Mouse (Mus musculus) heart, postnatal 0 days (tissue): ENCODE measurements at regions not wholly inside any gene's neighbourhood (a gene's known extent, or its start where the extent isn't known, plus 50 kb on each side); places are given as distances from the start of the nearest gene placed in this dataset.

Experiments used
- ATAC-seq: fragments of 200-750 bp; cut with Nextera tagmentation; 2 replicates; pipeline ENCODE4 v1.8.0; 2017; ENCODE audit warnings: low read depth, moderate number of reproducible peaks, moderate library complexity; ENCODE audit not compliant: insufficient read depth
- DNase-seq: peaks from one replicate; pipeline ENCODE4 v3.0.0-alpha.2; 2016; ENCODE audit warnings: low spot score
- H3K27ac ChIP-seq: fragments of 300-500 bp; sonication (generic); 2 replicates; pipeline ENCODE4 v1.5.1; 2014; ENCODE audit warnings: low read depth, mild to moderate bottlenecking
- H3K27me3 ChIP-seq: fragments of 300-500 bp; sonication (generic); 2 replicates; pipeline ENCODE4 v1.6.1; 2014; ENCODE audit warnings: low read length, mixed read lengths; ENCODE audit not compliant: control insufficient read depth, insufficient read depth
- H3K36me3 ChIP-seq: fragments of 300-500 bp; sonication (generic); replicated peaks from 2 replicates; pipeline ENCODE4 v1.6.1; 2014; ENCODE audit warnings: low read length, mixed read lengths; ENCODE audit not compliant: control insufficient read depth, insufficient read depth
- H3K4me1 ChIP-seq: fragments of 300-500 bp; sonication (generic); 2 replicates; pipeline ENCODE4 v1.6.1; 2014; ENCODE audit warnings: antibody characterized with exemption; ENCODE audit not compliant: control insufficient read depth, insufficient read depth
- H3K4me2 ChIP-seq: fragments of 300-500 bp; sonication (generic); 2 replicates; pipeline ENCODE4 v1.6.1; 2014; ENCODE audit warnings: low read depth, mild to moderate bottlenecking, low read length, moderate library complexity
- H3K4me3 ChIP-seq: fragments of 300-500 bp; sonication (generic); 2 replicates; pipeline ENCODE4 v1.5.1; 2014; ENCODE audit warnings: low read depth, low read length
- H3K9ac ChIP-seq: fragments of 300-500 bp; sonication (generic); replicated peaks from 2 replicates; pipeline ENCODE4 v1.6.1; 2014; ENCODE audit warnings: low read depth, low read length, mixed read lengths
- H3K9me3 ChIP-seq: fragments of 300-500 bp; sonication (generic); replicated peaks from 2 replicates; pipeline ENCODE4 v1.6.1; 2016; ENCODE audit warnings: low read length; ENCODE audit not compliant: control insufficient read depth
- CTCF ChIP-seq: IDR thresholded peaks from 2 replicates; pipeline ENCODE4 v1.5.1; 2016; ENCODE audit warnings: antibody characterized with exemption, control low read depth, low read depth
- EP300 ChIP-seq: IDR thresholded peaks from 2 replicates; pipeline ENCODE4 v1.6.1; 2016; ENCODE audit warnings: antibody characterized with exemption, low read depth
- WGBS: fragments of 180-500 bp; shearing (Covaris S2); extraction: QIAGEN DNeasy Blood & Tissue Kit; methylation state at CpG from one replicate; pipeline ENCODE4 v1.1.7; 2014; 5-methylcytosine and 5-hydroxymethylcytosine counted together

DNA sequence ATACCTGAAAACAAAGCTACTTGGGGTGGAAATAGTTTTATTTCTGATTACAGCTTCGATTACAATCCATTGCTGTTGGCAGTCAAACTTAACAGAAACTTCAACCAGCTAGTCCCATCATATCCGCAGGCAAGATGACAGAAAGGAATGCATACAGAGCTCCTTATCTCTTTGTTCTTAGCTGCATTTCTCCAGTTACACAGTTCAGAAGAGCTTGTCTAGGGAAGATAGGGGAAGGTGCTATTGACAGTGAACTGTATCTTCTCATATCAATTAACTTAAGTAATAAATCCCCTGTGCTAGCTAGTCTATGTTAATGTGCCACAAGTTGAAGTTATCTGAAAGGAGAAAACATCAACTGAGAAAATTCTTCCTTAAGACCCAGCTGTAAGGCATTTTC, 374.8 kb downstream of the Ptprc start:
- no peak for DNase-seq

GRCm38 (mm10) chr1:137788789-137789188, 386.7 kb downstream of the Ptprc start:
- no peak overlapping the region for H3K4me2 ChIP-seq
- H3K36me3 ChIP-seq: no peaks in the 10 kb centered on the region
- H3K9ac ChIP-seq: no peak overlapping the region
- H3K4me1 ChIP-seq: no peaks in the 10 kb centered on the region
- DNase-seq (no peak), ATAC-seq (no peak)
- no peak overlapping the region for H3K27ac ChIP-seq
- WGBS: 48% methylated on average over 3 of the region's 3 CpGs
- no peak overlapping the region for H3K4me3 ChIP-seq
- no peaks in the 10 kb centered on the region for H3K9me3 ChIP-seq
- TF ChIP-seq EP300 (no peak), CTCF (no peak)
- no peaks in the 10 kb centered on the region for H3K27me3 ChIP-seq

More for the DNA sequence above, 374.8 kb downstream of the Ptprc start:
- no peak for TF ChIP-seq CTCF
- no peak for TF ChIP-seq EP300
- no peaks in the 10 kb centered on the region for H3K27me3 ChIP-seq
- no peak overlapping the region for H3K27ac ChIP-seq
- no peak overlapping the region for H3K9ac ChIP-seq
- no peaks in the 10 kb centered on the region; the same call in 1 of the 2 replicates for H3K4me1 ChIP-seq
- no peak for ATAC-seq
- no peaks in the 10 kb centered on the region for H3K36me3 ChIP-seq
- no peaks in the 10 kb centered on the region for H3K9me3 ChIP-seq
- H3K4me2 ChIP-seq: no peak overlapping the region
- WGBS: 23% methylated on average over 2 of the region's 2 CpGs
- no peak overlapping the region for H3K4me3 ChIP-seq

- Histone ChIP-seq H3K9me3 (no peaks in the 10 kb centered on the region), H3K4me2 (no peak overlapping the region), H3K4me3 (no peak overlapping the region), H3K27ac (no peak overlapping the region), H3K9ac (no peak overlapping the region), H3K4me1 (no peaks in the 10 kb centered on the region), H3K36me3 (no peaks in the 10 kb centered on the region), H3K27me3 (no peaks in the 10 kb centered on the region)
- TF ChIP-seq CTCF: no peak
- TF ChIP-seq EP300: no peak
- ATAC-seq (no peak), DNase-seq (no peak)
Observed at GRCm38 (mm10) chr1:137786653-137787052, 388.9 kb downstream of the Ptprc start.

- Histone ChIP-seq H3K27ac (no peak overlapping the region; the same call in 1 of the 2 replicates), H3K4me1 (no peaks in the 10 kb centered on the region), H3K27me3 (no peaks in the 10 kb centered on the region), H3K4me3 (no peak overlapping the region), H3K4me2 (no peak overlapping the region), H3K9ac (no peak overlapping the region), H3K36me3 (no peaks in the 10 kb centered on the region), H3K9me3 (no peaks in the 10 kb centered on the region)
- no peak for TF ChIP-seq EP300
- TF ChIP-seq CTCF: no peak
- ATAC-seq (no peak), DNase-seq (no peak)
Observed at GRCm38 (mm10) chr1:137774586-137774985, 400.9 kb downstream of the Ptprc start.

- TF ChIP-seq CTCF (no peak), EP300 (no peak)
- WGBS: 90% methylated on average over 4 of the region's 4 CpGs
- H3K27me3 ChIP-seq: no peaks in the 10 kb centered on the region
Observed at GRCm38 (mm10) chr1:137760797-137761196, 414.7 kb downstream of the Ptprc start.

GRCm38 (mm10) chr1:137751446-137751961, 424.0 kb downstream of the Ptprc start:
- ATAC-seq (no peak), DNase-seq (no peak)
- no peak overlapping the region for H3K4me2 ChIP-seq
- H3K36me3 ChIP-seq: no peaks in the 10 kb centered on the region
- no peak overlapping the region for H3K4me3 ChIP-seq
- no peak for TF ChIP-seq CTCF
- TF ChIP-seq EP300: no peak
- H3K27ac ChIP-seq: no peak overlapping the region
- H3K4me1 ChIP-seq: peaks cover 5% of the 10 kb centered on the region; the same call in 1 of the 2 replicates
- H3K9me3 ChIP-seq: no peaks in the 10 kb centered on the region
- no peaks in the 10 kb centered on the region for H3K27me3 ChIP-seq
- no peak overlapping the region for H3K9ac ChIP-seq
- WGBS: 66% methylated on average over 7 of the region's 7 CpGs

More at GRCm38 (mm10) chr1:137760797-137761196, 414.7 kb downstream of the Ptprc start:
- no peak overlapping the region for H3K27ac ChIP-seq
- H3K4me2 ChIP-seq: no peak overlapping the region
- ATAC-seq (no peak), DNase-seq (no peak)
- no peak overlapping the region for H3K4me3 ChIP-seq
- no peak overlapping the region for H3K9ac ChIP-seq
- H3K9me3 ChIP-seq: no peaks in the 10 kb centered on the region
- H3K4me1 ChIP-seq: no peaks in the 10 kb centered on the region
- H3K36me3 ChIP-seq: no peaks in the 10 kb centered on the region
